Mouse (Mus musculus): ENCODE measurements around the gene Prr3.
"Not testable (repeated sequence)": the region's sequence is repeated elsewhere in the genome, so short reads cannot be mapped to it uniquely, and the experiment has no call there.

The Prr3 gene

DNA sequence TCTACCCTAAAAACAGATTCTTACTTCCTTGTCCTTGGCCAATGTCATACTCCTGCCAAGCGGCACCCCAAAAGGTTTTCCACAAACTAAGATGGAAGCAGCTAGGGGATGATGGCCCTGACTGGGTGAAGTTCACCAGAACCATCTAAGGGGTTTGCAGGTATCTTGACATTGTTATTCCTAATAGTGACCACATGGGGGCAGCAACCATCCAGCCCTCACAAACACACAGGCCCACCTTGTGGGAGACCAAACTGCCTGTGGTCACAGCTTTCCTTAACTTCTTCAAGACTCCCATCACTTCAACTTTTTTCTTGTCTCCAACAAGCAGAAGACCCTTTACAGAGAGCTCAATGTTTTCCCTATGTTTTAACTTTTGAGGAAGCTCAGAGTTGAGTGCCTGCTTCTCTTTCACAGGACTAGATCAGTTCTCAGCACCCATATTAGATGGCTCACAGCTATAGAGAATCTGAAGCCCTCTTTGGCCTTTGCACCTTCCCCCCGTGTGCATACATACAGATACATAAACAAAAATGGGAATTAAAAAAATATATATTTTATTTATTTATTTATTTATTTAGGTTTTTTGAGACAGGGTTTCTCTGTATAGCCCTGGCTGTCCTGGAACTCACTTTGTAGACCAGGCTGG lies 42.2 kb downstream of the Prr3 start:
- DNase-seq (ENCODE audit: low read depth) = peak; percentile 85

DNA sequence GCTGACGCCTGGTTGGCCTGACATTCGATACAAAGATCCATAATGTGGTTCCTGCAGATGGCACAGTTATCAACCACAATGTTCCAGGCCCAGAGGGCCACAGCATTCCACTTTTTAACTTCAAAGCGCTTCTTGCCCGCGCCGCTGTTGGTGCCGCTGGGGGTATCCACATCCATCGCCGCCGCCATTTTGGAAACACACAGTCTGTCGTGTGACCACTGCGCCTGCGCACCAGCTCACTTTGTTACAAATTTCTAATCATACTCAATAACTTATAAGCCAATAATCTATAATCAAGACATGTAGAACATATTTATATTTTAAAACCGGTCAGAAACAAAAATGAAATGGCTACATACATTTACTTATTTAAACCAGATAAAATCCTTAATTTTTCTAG lies 44.3 kb downstream of the Prr3 start:
- DNase-seq (ENCODE audit: low read depth) = not testable (repeated sequence)

DNA sequence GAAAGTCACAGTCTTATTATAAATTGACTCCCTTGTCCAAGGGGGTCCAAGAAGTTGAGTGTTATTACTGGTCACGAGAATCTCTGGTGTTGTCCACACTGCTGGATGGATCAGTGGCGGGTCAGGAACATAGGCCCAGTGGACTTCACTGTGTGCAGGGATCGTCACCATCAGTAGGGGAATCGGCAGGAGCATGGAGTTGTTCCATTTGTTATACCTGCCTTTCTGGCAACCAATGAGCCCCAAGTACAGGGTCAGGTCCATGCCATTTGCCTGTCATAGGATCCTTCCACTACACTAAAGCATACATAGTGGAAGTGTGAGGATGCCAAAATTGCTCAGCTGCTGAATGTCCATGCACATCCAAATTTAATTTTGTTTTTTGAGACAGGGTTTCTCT lies 47.4 kb downstream of the Prr3 start:
- no peak for DNase-seq (ENCODE audit: low read depth)

DNA sequence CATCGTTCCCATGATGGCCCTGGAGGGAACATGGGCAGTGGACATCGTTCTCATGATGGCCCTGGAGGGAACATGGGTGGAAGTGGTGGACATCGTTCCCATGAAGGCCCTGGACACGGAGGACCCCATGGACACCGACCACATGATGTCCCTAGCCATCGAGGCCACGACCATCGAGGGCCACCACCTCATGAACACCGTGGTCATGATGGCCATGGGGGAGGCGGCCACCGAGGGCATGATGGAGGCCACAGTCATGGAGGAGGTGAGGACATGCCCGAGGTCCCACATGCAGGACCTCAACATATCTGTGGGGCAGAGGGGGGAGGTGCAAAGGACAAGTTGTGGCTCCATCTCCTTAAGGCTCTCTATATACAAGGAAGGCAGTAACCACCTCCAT lies 49.4 kb downstream of the Prr3 start:
- no peak for DNase-seq (ENCODE audit: low read depth)

DNA sequence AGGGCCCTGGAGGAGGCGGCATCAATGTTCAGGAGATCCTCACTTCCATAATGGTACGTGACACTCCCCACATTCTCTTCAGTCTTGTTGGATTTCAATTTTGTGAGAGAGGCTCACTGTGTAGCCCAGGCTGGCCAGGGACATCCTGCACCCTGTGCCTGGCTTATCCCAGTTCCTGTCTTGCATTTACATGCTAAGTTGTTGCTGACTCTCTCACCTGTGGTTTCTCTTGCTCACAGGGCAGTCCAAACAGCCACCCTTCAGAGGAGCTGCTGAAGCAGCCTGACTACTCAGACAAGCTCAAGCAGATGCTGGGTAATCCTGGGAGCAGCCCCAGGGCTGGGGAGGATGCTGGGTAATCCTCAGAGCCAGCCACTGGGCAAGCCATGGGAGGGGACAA lies 50.5 kb downstream of the Prr3 start:
- DNase-seq (ENCODE audit: low read depth) = no peak

DNA sequence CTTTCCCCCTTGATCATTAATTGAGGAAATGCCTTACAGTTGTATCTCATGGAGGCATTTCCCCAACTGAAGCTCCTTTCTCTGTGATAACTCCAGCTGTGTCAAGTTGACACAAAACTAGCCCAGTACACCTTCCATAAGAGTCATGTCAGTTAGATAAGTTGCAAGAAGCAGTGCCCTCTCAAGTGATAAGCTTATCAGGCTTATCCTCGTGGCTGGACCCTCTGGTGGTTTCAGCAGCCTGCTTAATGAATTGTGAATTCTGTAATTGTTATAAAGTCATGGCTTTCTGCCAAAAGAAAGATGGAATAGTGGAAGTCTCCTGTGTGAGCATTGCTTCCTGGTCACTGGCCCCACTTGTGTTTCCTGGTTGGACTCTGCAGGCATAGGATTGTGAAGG lies 52.6 kb downstream of the Prr3 start:
- no peak for DNase-seq (ENCODE audit: low read depth)

DNA sequence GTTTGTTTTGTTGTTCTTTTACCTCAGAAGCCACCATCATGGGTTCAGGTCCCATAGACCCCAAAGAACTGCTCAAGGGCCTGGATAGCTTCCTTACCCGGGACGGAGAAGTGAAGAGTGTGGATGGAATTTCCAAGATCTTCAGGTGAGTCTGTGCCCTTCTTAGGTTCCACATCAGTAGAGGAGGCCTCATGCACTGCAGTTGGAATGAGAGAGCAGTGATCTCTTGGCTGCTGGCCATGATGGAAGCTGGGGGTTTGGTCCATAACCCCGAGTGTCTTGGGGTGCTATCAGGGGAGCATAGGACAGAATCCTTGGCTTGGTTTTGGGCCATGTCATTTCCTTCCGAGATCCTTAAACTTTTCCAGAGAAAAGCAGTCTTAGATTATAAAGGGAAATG lies 56.8 kb downstream of the Prr3 start:
- DNase-seq (ENCODE audit: low read depth) = no peak

DNA sequence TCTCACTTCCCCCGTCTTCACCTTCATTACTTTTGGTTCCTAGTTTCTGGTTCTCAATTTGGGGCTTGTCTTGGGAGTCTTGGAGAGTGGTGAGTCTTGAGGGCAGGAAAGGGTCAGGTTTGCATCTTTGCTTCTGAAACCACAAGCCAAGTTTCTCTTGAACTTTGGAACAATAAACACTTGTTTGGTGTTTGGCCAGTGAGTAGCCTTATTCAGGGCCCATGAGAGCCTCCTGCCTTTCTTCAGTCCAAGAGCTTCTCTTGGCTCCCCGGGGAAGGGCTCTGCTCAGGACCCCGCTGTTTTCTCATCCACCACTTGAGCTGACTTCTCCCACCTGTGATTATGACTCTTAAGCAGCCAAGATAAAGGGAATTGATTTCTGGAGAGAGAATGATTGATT lies 57.5 kb downstream of the Prr3 start:
- no peak for DNase-seq (ENCODE audit: low read depth)

All from induced T-regulatory cell, adult 2 months (primary cell).